Mouse (Mus musculus) testis, adult 2 months (tissue): ENCODE data around the gene Ebf4.

Experiments used
- CTCF ChIP-seq: fragments of 200-500 bp; IDR thresholded peaks from 2 replicates; pipeline ENCODE4 v1.5.1; 2012; ENCODE audit warnings: low read depth, mild to moderate bottlenecking, inconsistent platforms, low read length, moderate library complexity; ENCODE audit not compliant: control insufficient read depth, insufficient read depth, insufficient replicate concordance
- POLR2A ChIP-seq: fragments of 200-500 bp; IDR thresholded peaks from 2 replicates; pipeline ENCODE4 v1.6.1; 2012; ENCODE audit warnings: low read depth, mild to moderate bottlenecking, inconsistent platforms, low read length, moderate library complexity; ENCODE audit not compliant: control insufficient read depth

GRCm38 (mm10) chr2:130275649-130276048, 19.3 kb upstream of the Ebf4 start:
- TF ChIP-seq POLR2A, result no peak
- peak; percentile 70; the same call in 1 of the 2 replicates for TF ChIP-seq CTCF
